Mouse (Mus musculus) hematopoietic stem cell, adult 5-6 weeks (primary cell): ENCODE data around the gene Adgrd1. TPM values are rescaled to one million over a fixed set of nuclear protein-coding genes. Genes with fewer than 3 reads are reported as not detected.

Source experiments
- ATAC-seq, 2 experiments: fragments of 125-278 bp in 1 of 2; replicated peaks in 1 of 2; 2 replicates each; pipeline ENCODE4 v1.8.0; 2016 to 2017; ENCODE audit warnings: inconsistent platforms in 2 of 2, mild to moderate bottlenecking in 2 of 2, moderate number of reproducible peaks in 2 of 2, low read depth in 1 of 2, moderate TSS enrichment in 1 of 2; ENCODE audit not compliant: low FRiP score in 2 of 2, poor library complexity in 2 of 2, severe bottlenecking in 2 of 2, insufficient read depth in 1 of 2, low TSS enrichment in 1 of 2
- total RNA-seq: library from RNA; stranded (forward); fragments of 172-1452, 232-1000 nt; gene quantifications from 2 replicates; pipeline ENCODE4 v1.2.3, GENCODE M21; 2017

Adgrd1 gene
- 3.3 and 3.6 TPM in 2 replicates for total RNA-seq

DNA sequence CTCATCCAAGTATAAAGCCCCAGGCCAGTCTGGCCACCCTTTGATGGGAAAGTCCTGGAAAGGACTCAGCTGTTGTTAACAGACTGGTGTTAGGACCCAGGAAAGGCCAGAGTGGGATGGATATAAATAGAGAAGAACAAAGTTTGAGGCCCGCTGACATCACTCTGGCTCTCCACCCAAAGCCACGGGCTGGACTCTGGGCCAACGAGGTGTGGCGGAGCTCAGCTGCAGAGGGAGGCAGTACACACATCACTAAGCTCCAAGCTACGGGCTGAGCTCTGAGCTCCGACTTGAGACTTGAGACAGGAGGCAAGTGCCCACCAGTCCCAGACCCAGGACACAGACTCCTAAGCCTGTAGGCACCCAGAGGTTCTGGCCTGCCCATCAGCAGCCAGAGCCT is at the start of gene Adgrd1:
Gene Adgrd1 (plus strand): TSS at position 240 of the 400 bp plus-strand sequence.
- no peak for ATAC-seq

DNA sequence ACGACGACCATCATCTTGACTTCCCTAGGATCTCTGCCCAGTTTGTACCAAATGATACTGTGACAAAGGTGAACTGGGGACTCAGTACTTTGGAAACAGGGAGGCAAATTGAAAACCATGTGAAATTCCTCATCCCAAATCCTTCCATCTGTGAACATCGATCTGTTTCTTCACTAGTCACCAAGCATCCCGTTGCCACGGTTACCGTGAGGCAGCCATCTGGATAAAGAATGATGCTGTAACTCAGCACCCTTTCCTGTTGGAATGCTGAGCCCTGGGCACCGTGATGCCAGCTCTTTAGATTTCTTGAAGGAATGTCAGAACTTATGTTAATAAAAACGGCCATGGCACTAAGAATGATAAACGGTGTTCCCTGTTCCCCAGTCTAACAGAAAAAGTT is 47.2 kb upstream of the Adgrd1 start:
- ATAC-seq, result no peak

DNA sequence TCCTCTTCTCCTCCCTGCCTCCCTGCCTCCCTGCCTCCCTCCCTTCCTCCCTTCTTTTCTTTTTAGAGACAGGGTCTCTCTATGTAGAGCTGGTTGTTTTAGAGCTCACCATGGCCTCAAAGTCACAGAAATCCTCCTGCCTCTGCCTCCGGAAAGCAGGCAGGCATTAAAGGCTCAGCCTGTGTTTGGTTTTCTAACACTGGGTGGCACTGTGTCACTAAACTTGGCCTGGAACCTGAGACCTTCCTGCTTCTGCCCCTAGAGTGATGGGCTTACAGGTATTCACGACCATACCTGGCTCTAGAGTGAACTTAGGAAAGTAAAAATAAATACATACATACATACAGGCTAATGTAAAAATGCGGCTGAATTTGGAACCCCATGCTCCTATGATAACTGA is 44.6 kb upstream of the Adgrd1 start:
- no peak for ATAC-seq

DNA sequence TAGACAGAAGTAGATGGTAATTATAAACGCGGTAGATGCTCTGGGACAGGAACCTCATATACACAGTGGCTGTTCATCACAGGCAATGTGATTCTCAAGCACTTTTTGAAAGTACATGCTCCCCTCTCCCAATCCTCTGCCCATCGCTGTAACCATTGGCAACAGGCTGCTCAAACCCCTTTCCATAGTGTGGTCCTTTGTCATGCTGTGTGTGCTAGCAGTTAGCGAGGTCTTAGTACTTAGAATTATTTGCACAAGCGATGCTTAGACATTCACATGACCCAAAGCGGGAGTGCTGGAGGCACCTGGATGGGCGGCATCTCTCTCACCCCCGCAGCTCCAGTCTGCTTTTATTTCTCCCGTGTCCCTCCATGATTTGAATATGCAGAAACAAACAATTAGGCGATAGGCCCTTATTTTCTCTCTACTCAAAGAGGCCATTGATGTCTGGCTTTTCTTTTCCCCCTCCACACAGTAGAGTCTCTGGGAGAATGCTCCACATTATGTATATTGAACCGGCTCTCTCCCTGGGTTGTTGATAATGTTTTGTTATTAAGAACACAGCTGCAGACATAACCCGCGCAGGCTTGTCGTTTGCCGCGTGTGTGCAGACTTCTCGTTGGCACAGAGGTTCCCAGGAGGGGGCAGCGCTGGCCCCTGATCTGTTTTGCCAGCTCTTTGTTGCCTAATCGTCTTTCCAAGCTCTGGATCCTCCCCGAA is 43.8 kb upstream of the Adgrd1 start:
- no peak for ATAC-seq

DNA sequence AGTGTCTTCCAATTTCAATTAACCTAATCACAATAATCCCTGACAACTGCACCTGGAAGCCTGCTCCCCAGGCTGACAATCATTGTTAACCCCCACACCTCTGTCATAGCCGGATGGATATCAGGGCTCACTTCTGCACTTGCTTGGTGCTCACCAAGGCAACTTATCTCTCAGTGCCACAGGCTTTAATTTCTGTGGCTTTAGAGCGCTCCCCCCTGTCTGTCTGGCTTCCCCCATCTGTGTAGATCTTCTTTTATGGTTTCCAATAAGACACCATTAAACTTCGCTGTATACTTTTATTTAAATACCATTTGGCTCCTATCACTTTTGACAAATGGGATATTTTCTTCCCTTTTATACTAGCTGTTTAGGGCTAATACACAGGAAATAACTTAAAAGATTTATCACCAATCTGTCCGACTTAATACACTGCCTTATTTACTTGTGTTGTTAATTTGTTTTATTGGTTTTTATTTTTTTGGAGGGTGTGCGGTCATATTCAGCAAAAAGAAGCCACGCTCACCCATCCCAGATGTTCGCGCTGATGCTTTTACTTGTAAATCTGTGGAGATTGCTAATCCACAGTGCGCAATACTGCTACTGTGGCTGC is 41.8 kb upstream of the Adgrd1 start:
- no peak for ATAC-seq

DNA sequence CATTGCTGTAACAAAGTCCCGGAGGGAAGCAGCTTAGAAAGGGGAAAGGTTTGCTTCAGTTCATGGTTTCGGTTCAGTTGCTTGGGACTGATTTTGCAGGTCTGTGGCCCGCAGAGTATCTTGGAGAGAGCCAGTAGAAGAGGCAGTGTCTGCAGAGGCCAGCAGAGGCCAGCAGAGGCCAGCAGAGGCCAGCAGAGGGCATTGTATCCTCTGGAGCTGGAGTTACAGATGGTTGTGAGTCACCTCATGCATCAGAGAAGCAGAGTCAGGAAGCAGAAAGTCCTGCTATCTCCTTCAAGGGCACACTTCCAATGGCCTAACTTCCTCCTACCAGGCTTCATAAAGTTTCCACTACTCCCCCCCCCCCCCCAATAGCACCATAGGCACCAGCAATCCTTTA is 37.4 kb upstream of the Adgrd1 start:
- ATAC-seq, result no peak

DNA sequence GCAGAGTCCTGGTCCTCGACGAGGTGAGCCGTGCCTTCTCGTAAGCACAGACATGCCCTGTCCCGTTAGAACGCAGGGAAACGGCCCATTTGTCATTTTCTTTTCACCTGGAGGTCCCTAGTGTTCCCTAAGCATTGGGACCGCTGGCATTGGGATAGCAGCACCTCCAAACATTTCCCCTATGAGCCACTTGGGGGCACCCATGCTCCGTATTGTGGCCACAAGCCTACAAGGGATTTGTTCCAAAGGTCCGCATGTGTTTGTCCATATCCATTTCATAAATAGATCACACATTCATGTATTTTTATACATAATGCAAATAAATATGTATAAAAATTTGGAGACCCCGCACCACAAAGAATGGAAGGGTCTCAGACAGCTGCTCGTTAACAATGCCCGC is 35.0 kb upstream of the Adgrd1 start:
- ATAC-seq, result peak; percentile 55 to 65; a peak in 3 of 4 replicates

DNA sequence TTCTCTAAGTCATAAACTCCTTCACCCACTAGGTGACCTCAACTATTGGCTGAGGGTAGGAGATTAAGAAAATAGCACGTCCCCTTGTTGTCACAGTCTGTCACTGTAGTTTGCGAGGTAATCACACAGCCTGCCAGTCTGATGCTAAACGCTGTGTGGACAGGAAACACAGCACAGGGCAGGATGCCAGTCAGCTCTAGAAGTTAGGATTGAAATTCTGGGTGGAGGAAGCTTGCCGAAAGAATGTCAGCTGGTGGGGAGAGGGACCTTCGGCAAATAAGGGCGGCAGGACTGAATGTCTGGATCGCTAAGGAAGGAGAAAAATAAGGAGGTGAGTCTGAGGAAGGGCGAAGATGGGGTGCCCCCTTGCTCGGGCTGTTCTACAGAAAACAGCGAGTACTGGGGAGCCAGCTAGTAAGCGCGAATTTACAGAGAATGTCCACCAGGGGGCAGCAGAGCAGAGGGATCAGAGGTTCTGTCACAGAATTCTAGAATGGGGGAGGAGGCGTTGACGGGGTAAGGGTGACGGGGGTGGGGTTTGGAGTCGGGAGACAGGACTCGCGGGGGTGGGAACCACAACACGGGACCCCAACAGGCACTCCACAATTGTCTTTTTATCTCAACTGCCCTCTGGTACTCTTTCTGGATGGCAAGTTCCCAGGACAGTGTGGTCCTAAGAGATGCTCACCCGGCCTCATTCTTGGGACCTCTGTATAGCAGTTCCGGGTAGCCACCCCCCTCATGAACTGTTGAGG is 33.3 kb upstream of the Adgrd1 start:
- peak; percentile 58 to 65 for ATAC-seq

DNA sequence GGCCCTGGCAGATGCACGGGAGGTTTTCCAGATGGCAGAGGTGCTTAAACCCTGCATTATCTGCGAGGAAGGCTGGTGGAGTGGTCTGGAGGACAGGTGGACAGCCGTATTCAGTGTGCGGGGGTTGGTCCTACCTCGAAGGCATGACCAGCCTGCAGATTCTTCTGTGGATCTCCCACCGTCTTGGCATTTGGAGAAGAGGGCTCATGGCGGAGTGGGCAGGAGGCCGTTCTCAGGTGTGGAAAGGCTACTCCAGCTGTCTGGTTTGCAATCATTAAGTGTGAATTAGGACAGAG is 32.8 kb upstream of the Adgrd1 start:
- no peak for ATAC-seq

DNA sequence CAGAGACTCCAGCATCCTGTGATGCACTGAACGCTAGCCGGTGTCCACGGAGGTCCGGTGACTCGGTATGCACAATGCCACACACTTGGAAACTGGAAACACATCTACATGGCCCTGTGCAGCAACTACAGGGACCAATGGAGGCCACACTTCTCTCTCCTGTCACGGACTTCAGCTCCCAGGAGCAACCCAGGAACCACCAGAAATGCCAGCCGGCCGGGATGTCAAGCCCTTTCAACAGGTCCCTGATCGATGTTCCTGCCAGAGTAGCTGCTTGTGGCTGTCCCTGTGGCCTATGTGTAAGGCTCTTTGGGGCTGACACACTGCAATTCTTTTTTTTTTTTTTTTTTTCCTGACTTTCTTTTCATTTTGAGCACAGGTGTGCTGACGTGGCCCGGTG is 32.4 kb upstream of the Adgrd1 start:
- ATAC-seq, result no peak

DNA sequence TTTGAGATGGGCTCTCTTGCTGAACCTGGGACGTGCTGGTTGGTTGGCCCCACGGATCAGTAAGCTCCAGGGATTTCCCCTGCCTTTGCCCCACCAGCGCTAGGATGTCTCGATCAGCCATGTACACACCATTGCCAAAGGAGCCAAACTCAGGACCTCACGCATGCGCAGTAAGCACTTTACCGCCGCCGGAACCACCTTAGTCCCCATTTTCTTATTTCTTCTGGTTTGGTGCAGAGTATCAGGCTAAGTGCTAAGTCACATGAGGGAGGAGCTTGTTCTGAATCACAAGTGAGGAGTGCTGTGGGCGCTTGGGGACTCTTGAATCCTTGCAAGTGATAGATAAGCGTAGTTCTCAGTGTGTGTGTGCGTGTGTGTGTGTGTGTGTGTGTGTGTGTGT is 31.2 kb upstream of the Adgrd1 start:
- no peak for ATAC-seq

DNA sequence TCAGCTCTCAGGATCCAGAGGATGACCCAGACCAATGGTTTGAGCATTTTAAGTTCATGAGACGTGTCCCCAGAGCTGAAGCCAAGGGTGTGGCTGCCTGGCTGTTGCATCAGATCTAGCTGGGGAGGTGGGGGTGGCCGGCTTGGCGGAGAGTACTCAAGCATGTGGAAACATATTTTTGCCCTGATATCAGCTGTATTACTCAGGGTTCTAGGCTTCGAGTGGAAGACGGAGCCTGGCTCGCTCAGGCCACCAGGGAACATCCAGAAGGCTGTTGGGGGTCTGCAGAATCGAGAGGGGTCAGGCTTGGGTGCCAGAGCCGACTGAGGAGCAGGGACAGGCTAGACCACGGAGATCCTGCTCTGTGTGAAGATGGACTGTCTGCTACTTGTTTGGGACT is 30.6 kb upstream of the Adgrd1 start:
- ATAC-seq, result no peak

DNA sequence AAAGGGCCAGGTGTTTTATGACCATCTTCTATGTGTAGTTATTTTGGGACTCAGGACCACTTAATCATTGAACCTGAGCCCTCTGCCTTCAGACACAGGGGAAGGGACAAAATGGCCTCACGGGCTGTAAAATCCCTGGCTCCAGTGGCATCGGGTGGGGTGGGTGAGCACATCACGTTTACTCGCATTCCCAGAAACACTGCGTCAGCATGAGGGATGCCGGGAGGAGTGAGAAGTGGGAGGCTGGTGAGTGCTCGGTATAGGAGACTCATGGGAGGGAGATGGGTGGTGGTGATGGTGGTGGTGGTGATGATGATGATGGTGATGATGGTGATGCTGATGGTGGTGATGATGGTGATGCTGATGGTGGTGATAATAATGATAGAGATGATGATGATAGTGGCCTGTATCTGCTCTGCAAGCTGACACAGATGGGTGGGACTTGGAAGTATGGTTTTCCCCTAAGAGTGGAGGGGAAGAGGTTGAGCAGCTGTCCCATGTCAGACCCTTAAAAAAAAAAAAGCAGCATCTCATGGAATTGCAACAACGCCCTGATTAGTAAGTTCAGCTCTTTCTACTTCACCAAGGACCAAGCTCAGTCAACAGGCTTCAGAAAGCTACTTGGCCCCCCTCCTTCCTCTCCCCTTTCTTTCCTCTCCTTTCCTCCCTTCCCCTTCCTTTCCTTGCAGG is 29.9 kb upstream of the Adgrd1 start:
- no peak for ATAC-seq

DNA sequence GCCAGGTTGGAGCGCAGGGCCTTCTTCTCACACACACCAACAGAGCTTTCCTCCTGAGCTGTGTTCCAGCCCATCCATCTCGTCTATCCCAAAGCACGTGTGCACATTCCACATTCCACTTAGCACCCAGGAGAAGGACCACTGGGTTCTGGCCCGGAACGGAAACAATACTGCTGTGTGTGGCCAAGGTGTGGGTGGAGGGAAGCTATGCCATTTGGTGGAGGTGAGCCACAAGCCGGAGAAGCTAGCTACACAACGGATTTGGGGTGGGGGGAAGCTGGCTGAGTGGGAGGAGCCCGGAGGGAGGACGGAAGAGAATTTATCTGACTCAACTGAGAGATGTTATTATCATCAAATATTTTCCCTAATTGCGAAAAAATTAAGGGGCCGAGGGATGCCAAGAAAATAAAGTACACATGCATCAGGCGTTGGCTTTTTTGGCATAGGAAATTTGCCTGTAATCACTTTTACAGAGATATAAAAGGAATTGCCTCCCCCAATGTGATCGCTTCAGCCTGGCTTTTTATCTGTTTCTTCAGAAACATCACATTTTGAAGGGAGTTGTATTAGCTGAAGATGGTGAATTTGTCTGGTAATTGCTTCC is 29.2 kb upstream of the Adgrd1 start:
- no peak for ATAC-seq

DNA sequence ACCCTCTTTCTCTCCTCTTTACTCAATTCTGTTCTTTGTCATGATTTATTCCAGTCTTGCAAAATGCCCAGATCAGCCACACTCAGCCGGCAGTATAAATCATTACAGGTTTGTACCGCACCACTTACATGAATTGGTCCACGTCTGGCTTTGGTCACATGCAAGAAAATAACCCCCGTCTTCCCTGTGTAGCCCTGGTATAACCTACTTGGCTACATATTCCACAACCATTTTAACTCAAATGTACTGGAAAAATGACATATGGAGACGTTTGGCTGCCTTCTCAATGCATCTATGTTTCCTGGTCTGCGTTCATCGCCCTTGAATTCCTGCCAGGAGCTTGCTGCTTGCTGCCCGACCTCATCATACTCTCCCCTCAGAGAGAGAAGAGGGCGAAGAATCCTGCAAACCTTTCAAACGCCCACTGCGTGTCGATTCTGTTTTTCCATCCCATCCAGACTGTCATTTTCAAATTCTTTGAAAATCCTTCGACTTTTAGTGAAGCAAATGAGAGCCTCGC is 24.7 kb upstream of the Adgrd1 start:
- ATAC-seq, result no peak

DNA sequence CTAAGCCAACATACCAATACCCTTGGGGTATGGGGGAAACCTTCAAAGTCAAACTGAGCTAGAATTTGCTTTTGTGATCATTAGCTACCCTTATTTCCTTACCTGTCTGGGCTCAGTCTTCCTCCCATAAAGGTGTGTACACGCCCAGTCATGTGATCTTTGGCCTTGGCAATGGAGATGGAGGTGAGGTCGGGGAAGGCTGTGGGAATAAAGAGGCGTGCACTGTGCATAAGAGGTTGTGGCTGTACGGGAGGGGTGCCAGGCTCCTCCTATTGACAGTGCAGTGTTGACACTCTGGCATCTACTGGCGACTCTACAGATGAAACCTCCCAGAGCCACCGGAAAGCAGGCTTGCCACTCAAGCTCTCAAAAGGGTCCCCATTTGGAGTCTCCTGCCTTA is 23.1 kb upstream of the Adgrd1 start:
- no peak for ATAC-seq

DNA sequence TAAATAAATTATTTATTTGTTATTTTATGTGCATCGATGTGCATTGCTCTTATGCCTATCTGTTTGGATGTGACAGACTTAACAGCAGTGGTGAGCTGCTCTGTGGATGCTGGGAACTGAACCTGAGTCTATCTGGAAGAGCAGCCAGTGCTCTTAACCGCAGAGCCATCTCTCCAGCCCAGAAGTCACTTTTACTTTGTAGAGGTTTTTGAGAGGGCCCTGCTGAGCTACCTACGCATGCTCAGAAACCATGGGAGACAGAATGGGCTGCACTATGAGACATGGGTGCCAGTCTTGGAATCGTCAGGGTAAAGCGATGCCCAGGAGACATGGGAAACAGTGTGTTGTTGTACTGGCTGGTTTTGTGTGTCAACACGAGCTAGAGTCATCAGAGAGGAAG is 20.5 kb upstream of the Adgrd1 start:
- ATAC-seq, result no peak

DNA sequence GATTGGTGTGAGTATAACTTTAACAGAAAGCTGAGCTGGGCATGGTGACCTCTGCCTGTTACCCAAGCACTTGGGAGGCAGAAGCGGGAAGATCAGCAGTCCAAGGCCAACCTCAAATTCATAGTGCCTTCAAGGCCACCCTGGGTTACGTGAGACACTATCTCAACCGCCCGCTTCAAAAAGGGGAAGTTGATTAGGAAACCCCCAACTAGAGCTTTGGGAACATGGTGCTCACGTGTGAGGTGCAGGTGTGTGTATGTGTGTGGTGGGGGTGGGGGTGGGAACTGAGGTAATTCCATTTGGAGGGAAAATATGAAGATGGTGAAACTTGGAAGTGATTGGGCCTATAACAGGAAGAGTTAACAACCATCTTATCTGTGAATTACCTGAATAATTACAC is 19.3 kb upstream of the Adgrd1 start:
- peak; percentile 96 to 97 for ATAC-seq
